Mouse (Mus musculus) brain, embryonic 14.5 days (tissue): ENCODE measurements around the gene C77080.

Experiments used
- CTCF ChIP-seq: fragments of 200-500 bp; IDR thresholded peaks from 2 replicates; pipeline ENCODE4 v1.5.1; 2012; ENCODE audit warnings: inconsistent platforms, mild to moderate bottlenecking, moderate library complexity, borderline replicate concordance; ENCODE audit not compliant: insufficient read depth, insufficient read length; ENCODE audit errors: extremely low read depth
- POLR2A ChIP-seq: fragments of 200-500 bp; IDR thresholded peaks from 2 replicates; pipeline ENCODE4 v1.6.1; 2012; ENCODE audit warnings: mild to moderate bottlenecking, inconsistent platforms, borderline replicate concordance; ENCODE audit not compliant: poor library complexity, insufficient read depth, insufficient read length, severe bottlenecking; ENCODE audit errors: extremely low read depth

GRCm38 (mm10) chr4:129222019-129222925 is 38.9 kb downstream of the C77080 start:
- no peak for TF ChIP-seq POLR2A
- no peak for TF ChIP-seq CTCF
